Mouse (Mus musculus) kidney, embryonic 14.5 days (tissue): ENCODE measurements at regions not wholly inside any gene's neighbourhood (a gene's known extent, or its start where the extent isn't known, plus 50 kb on each side); places are given as distances from the start of the nearest gene placed in this dataset.

Experiments used
- ATAC-seq: fragments of 200-750 bp; cut with Nextera tagmentation; 2 replicates; pipeline ENCODE4 v1.8.0; 2017; ENCODE audit warnings: moderate number of reproducible peaks, mild to moderate bottlenecking, moderate TSS enrichment, moderate library complexity; ENCODE audit not compliant: low FRiP score, low TSS enrichment
- H3K27ac ChIP-seq: fragments of 300-500 bp; sonication (generic); 2 replicates; pipeline ENCODE4 v1.5.1; 2014; ENCODE audit warnings: low read depth, mild to moderate bottlenecking, low read length, moderate library complexity, mixed read lengths
- H3K27me3 ChIP-seq: fragments of 300-500 bp; sonication (generic); 2 replicates; pipeline ENCODE4 v1.6.1; 2014; ENCODE audit warnings: mild to moderate bottlenecking, low read length; ENCODE audit not compliant: control insufficient read depth, insufficient read depth
- H3K36me3 ChIP-seq: fragments of 300-500 bp; sonication (generic); 2 replicates; pipeline ENCODE4 v1.6.1; 2014; ENCODE audit warnings: low read length, mixed read lengths; ENCODE audit not compliant: control insufficient read depth, insufficient read depth
- H3K4me1 ChIP-seq: fragments of 300-500 bp; sonication (generic); 2 replicates; pipeline ENCODE4 v1.6.1; 2014; ENCODE audit warnings: low read length, mixed read lengths; ENCODE audit not compliant: control insufficient read depth, insufficient read depth
- H3K4me2 ChIP-seq: fragments of 300-500 bp; sonication (generic); replicated peaks from 2 replicates; pipeline ENCODE4 v1.6.1; 2014; ENCODE audit warnings: low read depth, mild to moderate bottlenecking, low read length
- H3K4me3 ChIP-seq: fragments of 300-500 bp; sonication (generic); 2 replicates; pipeline ENCODE4 v1.5.1; 2014; ENCODE audit warnings: mild to moderate bottlenecking, low read length
- H3K9ac ChIP-seq: fragments of 300-500 bp; sonication (generic); 2 replicates; pipeline ENCODE4 v1.6.1; 2014; ENCODE audit warnings: low read depth, mild to moderate bottlenecking, low read length, moderate library complexity
- H3K9me3 ChIP-seq: fragments of 300-500 bp; sonication (generic); 2 replicates; pipeline ENCODE4 v1.6.1; 2016; ENCODE audit warnings: low read length; ENCODE audit not compliant: control insufficient read depth
- WGBS: fragments of 180-500 bp; shearing (Covaris S2); extraction: QIAGEN DNeasy Blood & Tissue Kit; methylation state at CpG from one replicate; pipeline ENCODE4 v1.1.7; 2014; 5-methylcytosine and 5-hydroxymethylcytosine counted together

DNA sequence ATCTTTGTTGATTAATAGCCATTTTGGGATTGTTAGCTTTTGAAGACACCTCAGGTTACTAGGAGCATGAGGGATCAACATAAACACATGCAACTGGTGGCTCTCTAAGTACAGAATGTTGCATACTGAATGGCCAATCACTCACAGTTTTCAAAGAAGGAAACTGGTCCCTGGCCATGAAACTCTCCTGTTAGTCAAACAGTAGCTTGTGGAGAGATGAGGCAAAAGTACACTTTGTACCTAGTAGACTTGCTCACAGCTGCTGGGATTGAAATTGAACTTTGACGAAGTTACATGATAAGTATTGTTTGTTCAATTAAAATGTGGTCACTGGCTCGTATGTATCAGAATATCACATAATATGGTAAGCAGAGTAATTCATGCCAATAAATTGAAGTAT, 237.6 kb upstream of the Robo2 start:
- no peak overlapping the region for H3K27ac ChIP-seq
- no peaks in the 10 kb centered on the region for H3K36me3 ChIP-seq
- WGBS, result 83% methylated on average over 2 of the region's 2 CpGs
- H3K9me3 ChIP-seq, result no peaks in the 10 kb centered on the region
- no peak overlapping the region for H3K9ac ChIP-seq
- no peaks in the 10 kb centered on the region for H3K27me3 ChIP-seq
- no peak for ATAC-seq
- no peak overlapping the region for H3K4me3 ChIP-seq
- no peak overlapping the region for H3K4me2 ChIP-seq
- H3K4me1 ChIP-seq, result no peaks in the 10 kb centered on the region

DNA sequence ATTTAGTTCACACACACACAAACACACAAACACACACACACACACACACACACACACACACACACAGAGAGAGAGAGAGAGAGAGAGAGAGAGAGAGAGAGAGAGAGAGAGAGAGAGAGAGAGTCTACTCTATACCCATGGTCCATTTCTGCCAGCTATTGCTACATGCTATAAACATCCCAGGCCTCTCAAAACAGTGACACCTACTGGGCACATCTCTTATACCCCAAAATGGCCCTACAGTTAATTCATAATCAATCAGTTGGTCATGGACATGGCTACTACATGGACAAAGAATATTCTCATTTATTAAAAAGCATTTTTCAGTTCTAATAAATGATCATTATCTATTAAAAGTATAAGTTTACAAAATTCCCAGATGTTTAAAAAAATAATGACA, 236.8 kb upstream of the Robo2 start:
- H3K4me1 ChIP-seq, result no peaks in the 10 kb centered on the region
- H3K27me3 ChIP-seq, result no peaks in the 10 kb centered on the region
- no peak overlapping the region for H3K4me3 ChIP-seq
- no peak overlapping the region for H3K9ac ChIP-seq
- no peak for ATAC-seq
- H3K27ac ChIP-seq, result no peak overlapping the region
- no peak overlapping the region for H3K4me2 ChIP-seq
- H3K9me3 ChIP-seq, result no peaks in the 10 kb centered on the region
- no peaks in the 10 kb centered on the region for H3K36me3 ChIP-seq

DNA sequence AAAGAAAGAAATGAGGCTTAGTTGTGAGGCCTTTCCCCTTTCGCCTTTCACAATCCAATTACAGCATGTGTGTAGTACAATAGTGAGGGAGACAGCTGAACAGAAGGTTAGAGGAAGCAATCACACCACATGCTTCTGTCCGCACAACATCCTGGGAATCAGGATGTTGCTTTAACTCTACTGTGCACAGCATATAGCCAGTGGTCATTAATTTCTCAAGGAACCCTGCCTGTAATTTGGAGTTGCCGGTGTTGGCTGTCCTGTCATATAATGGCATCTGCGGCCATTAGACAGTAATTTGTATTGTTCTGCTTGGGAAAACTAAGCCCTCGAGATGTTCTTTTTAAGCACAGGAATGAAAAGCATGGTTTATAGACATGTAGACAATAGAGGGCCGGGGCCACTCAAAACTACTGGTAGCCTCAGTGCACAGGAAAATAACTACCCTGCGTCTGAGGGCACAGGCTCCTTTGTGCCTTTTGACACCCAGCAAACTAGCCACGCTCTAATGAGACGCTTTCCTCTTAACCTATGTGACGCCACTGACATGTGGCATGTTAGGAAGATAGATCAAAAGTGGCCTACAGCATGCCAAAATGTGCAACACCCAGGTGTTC, 233.2 kb upstream of the Robo2 start:
- H3K27me3 ChIP-seq, result no peaks in the 10 kb centered on the region
- no peak overlapping the region for H3K9ac ChIP-seq
- no peaks in the 10 kb centered on the region for H3K9me3 ChIP-seq
- H3K27ac ChIP-seq, result no peak overlapping the region
- no peak overlapping the region for H3K4me2 ChIP-seq
- no peaks in the 10 kb centered on the region for H3K4me1 ChIP-seq
- H3K36me3 ChIP-seq, result no peaks in the 10 kb centered on the region
- no peak for ATAC-seq
- no peak overlapping the region for H3K4me3 ChIP-seq
- 77% methylated on average over 10 of the region's 10 CpGs for WGBS

DNA sequence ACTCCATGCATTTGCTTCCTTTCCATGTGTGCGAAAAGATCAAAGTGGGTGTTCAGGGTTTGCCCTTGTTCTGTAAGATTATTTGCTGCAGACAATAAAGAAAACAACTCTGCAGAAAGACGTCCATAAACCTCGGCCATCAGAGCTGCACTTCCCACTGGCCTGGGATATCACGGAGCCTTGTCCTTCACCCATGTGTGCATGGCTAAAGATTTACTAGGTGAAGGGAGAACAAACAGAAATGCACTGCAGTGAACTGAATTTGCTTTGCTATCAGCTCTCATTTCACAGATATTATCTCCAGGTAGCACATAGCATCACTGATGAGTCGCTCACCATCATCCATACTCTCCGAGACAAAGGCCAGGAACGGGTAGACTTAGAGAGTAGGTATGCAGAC, 228.2 kb upstream of the Robo2 start:
- WGBS, result 52% methylated on average over 7 of the region's 7 CpGs
- Histone ChIP-seq H3K4me1 (no peaks in the 10 kb centered on the region), H3K9ac (no peak overlapping the region), H3K4me3 (no peak overlapping the region), H3K36me3 (no peaks in the 10 kb centered on the region), H3K27ac (no peak overlapping the region), H3K9me3 (no peaks in the 10 kb centered on the region), H3K27me3 (no peaks in the 10 kb centered on the region), H3K4me2 (no peak overlapping the region)
- ATAC-seq, result no peak

DNA sequence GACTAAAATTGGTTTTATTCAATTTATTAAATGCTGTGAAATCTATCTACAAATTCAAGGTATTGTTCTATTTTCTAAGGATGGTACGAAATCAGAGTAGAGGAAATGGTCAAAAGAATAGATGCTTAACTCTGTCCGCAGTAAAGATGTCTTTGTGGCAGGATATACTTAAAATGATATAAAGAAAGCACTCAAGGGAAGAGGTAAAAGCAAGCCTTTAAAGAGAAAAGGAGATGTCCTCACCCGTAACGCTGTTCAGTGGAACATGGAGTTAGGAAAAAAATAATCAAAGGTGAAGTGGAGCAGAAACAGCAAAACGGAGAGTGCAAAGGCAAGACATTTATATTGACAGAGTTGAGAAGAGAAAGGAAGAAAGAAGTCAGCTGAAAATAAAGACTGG, 226.0 kb upstream of the Robo2 start:
- H3K4me1 ChIP-seq, result no peaks in the 10 kb centered on the region
- H3K4me2 ChIP-seq, result no peak overlapping the region
- ATAC-seq, result no peak
- no peak overlapping the region for H3K27ac ChIP-seq
- H3K4me3 ChIP-seq, result no peak overlapping the region
- WGBS, result 20% methylated on average over 5 of the region's 5 CpGs
- H3K9me3 ChIP-seq, result no peaks in the 10 kb centered on the region
- H3K27me3 ChIP-seq, result no peaks in the 10 kb centered on the region
- no peaks in the 10 kb centered on the region for H3K36me3 ChIP-seq
- no peak overlapping the region for H3K9ac ChIP-seq

DNA sequence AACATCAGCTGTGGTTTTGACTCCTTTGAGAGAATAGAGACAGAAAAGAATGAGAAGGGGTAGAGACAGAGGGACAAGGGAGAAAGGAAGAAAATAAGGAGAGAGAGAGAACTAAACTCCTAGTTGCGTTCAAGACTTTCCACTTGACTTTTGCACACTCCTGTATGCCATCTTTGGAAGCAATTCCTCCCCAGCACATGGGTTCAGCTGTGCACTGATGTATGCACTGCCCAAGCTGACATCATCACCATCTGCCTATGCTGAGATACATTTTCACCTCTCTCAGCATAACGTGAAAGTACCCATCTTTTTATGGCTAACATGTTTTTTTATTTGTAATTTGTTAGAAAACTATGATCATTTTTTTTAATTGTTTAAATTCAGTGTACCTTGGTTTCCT, 214.2 kb upstream of the Robo2 start:
- Histone ChIP-seq H3K27me3 (no peaks in the 10 kb centered on the region), H3K9me3 (no peaks in the 10 kb centered on the region), H3K36me3 (no peaks in the 10 kb centered on the region), H3K4me1 (no peaks in the 10 kb centered on the region), H3K4me3 (no peak overlapping the region), H3K4me2 (no peak overlapping the region), H3K27ac (no peak overlapping the region), H3K9ac (no peak overlapping the region)
- ATAC-seq, result no peak
- 80% methylated on average over 2 of the region's 2 CpGs for WGBS

DNA sequence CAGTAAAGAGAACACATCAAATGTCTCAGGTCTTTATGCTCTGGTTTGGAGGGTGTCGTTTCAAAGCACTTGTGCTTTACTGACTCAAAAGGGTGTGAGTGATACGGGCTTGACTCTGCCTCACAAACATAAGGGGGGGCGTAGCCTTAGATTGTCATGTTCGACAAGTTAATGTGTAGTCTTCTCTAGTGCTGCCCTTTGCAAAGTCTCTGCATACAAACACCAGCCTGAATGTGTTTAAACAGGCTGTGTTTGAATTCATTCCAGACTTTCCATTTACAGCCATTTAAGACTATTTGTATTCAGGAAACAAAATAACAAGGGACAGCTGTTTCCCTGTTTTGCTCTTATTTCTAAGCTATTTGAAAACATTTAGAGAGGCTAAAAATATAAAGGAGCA, 200.4 kb upstream of the Robo2 start:
- H3K9me3 ChIP-seq, result no peaks in the 10 kb centered on the region
- H3K4me1 ChIP-seq, result 0 out of 2 replicates have a peak, but pooled peaks cover 2% of the 10 kb centered on the region
- no peaks in the 10 kb centered on the region for H3K27me3 ChIP-seq
- H3K9ac ChIP-seq, result no peak overlapping the region
- no peak overlapping the region for H3K27ac ChIP-seq
- ATAC-seq, result no peak
- no peak overlapping the region for H3K4me3 ChIP-seq
- WGBS, result 39% methylated on average over 4 of the region's 4 CpGs
- H3K36me3 ChIP-seq, result no peaks in the 10 kb centered on the region
- no peak overlapping the region for H3K4me2 ChIP-seq

DNA sequence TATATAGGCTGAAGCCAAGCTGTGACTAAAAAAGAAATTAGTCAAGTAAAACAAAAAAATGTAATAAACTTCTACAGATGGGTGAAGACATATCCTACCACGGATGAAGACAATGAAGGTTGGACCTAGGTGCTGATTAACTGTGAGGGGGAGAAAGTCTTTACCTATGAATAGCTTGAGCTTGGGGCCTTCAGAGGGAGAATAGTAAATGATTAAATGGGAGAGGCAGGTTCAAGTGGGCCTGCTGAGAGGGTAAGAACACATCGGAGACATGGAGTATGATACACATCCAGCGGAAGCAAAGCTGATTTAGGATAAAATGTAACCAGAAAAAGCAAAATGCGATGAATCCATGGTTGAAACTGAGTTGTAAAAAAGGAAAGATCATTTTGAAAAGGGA, 197.9 kb upstream of the Robo2 start:
- WGBS, result 66% methylated on average over 4 of the region's 4 CpGs
- no peak overlapping the region for H3K4me3 ChIP-seq
- H3K4me1 ChIP-seq, result 0 out of 2 replicates have a peak, but pooled peaks cover 2% of the 10 kb centered on the region
- no peaks in the 10 kb centered on the region for H3K9me3 ChIP-seq
- H3K9ac ChIP-seq, result no peak overlapping the region
- no peak overlapping the region for H3K27ac ChIP-seq
- peak; percentile 52; the same call in 1 of the 2 replicates for ATAC-seq
- H3K27me3 ChIP-seq, result no peaks in the 10 kb centered on the region
- no peak overlapping the region for H3K4me2 ChIP-seq
- H3K36me3 ChIP-seq, result no peaks in the 10 kb centered on the region

DNA sequence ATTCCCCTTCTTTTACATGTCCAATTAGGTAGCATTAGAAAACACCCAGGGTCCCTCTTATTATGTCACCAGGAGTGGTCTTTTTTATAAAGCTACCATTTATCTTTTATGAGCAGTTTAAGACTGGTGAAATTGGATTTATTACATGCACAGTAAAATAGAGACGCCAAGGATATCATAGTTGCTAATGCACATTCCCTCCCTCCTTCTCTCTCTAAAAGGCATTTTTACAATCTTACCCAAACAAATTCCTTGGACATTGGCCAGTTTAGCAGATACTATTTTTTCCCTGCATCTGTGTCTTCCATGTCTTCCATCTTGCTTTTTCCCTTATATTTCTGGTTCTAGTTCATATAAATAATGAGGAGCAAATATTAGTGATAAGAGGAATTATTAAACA, 186.7 kb upstream of the Robo2 start:
- no peaks in the 10 kb centered on the region for H3K36me3 ChIP-seq
- no peak overlapping the region for H3K27ac ChIP-seq
- H3K4me2 ChIP-seq, result no peak overlapping the region
- 29% methylated on average over 1 of the region's 1 CpGs for WGBS
- ATAC-seq, result no peak
- H3K27me3 ChIP-seq, result no peaks in the 10 kb centered on the region
- no peaks in the 10 kb centered on the region for H3K9me3 ChIP-seq
- H3K4me3 ChIP-seq, result no peak overlapping the region
- no peak overlapping the region for H3K9ac ChIP-seq
- no peaks in the 10 kb centered on the region for H3K4me1 ChIP-seq
